Mouse (Mus musculus): ENCODE data around the gene Nrxn1. TPM values are rescaled to one million over a fixed set of nuclear protein-coding genes. Genes with fewer than 3 reads are reported as not detected.

Gene Nrxn1
- polyA plus RNA-seq, 1 experiment from 2014 or later: 25.7 TPM

DNA sequence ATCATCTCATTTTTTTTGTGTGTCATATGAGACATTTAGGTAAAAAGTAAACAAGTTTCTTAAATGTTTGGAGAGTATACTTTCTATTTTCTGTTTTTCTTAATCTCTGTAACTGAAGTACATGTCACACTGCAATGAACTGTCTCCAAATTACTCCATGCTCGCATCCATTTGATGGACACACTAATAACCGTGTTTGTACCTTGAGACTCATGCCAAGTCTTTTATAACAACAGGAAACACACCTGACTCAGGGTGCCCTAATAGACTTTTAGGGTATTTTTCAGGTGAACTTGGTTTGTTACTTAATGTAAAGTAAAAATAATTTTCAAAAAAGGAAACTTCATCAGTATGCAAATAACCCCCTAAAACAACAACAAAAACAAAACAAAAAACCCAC is 180.1 kb downstream of the Nrxn1 start:
- H3K4me2 ChIP-seq (ENCODE audit: low read depth): no peak overlapping the region
- no peaks in the 10 kb centered on the region for H3K4me1 ChIP-seq (ENCODE audit: control insufficient read depth, insufficient read depth, low read length)
- 94% methylated on average over 2 of the region's 2 CpGs for WGBS
- no peak overlapping the region for H3K27ac ChIP-seq (ENCODE audit: low read depth, low read length)
- no peak overlapping the region for H3K4me3 ChIP-seq (ENCODE audit: low read depth, low read length)
- no peak for DNase-seq (ENCODE audit: low spot score)
- no peak for ATAC-seq (ENCODE audit: insufficient read depth, low FRiP score, low TSS enrichment)
- H3K36me3 ChIP-seq (ENCODE audit: control insufficient read depth, insufficient read depth, low read length): no peaks in the 10 kb centered on the region
- H3K27me3 ChIP-seq (ENCODE audit: control insufficient read depth, insufficient read depth, low read length): no peaks in the 10 kb centered on the region
- no peaks in the 10 kb centered on the region for H3K9me3 ChIP-seq (ENCODE audit: control insufficient read depth, low read length)
- no peak overlapping the region for H3K9ac ChIP-seq (ENCODE audit: low read length)

- Histone ChIP-seq H3K4me1 (ENCODE audit: control insufficient read depth, insufficient read depth, low read length) (no peaks in the 10 kb centered on the region), H3K9me3 (ENCODE audit: control insufficient read depth, low read length) (no peaks in the 10 kb centered on the region), H3K27ac (ENCODE audit: low read depth, low read length) (no peak overlapping the region), H3K9ac (ENCODE audit: low read length) (no peak overlapping the region), H3K27me3 (ENCODE audit: control insufficient read depth, insufficient read depth, low read length) (no peaks in the 10 kb centered on the region), H3K4me2 (ENCODE audit: low read depth) (no peak overlapping the region), H3K36me3 (ENCODE audit: control insufficient read depth, insufficient read depth, low read length) (no peaks in the 10 kb centered on the region), H3K4me3 (ENCODE audit: low read depth, low read length) (no peak overlapping the region)
- DNase-seq (ENCODE audit: low spot score) (no peak), ATAC-seq (ENCODE audit: insufficient read depth, low FRiP score, low TSS enrichment) (no peak)
Observed at GRCm38 (mm10) chr17:90912341-90912740, 180.5 kb downstream of the Nrxn1 start.

DNA sequence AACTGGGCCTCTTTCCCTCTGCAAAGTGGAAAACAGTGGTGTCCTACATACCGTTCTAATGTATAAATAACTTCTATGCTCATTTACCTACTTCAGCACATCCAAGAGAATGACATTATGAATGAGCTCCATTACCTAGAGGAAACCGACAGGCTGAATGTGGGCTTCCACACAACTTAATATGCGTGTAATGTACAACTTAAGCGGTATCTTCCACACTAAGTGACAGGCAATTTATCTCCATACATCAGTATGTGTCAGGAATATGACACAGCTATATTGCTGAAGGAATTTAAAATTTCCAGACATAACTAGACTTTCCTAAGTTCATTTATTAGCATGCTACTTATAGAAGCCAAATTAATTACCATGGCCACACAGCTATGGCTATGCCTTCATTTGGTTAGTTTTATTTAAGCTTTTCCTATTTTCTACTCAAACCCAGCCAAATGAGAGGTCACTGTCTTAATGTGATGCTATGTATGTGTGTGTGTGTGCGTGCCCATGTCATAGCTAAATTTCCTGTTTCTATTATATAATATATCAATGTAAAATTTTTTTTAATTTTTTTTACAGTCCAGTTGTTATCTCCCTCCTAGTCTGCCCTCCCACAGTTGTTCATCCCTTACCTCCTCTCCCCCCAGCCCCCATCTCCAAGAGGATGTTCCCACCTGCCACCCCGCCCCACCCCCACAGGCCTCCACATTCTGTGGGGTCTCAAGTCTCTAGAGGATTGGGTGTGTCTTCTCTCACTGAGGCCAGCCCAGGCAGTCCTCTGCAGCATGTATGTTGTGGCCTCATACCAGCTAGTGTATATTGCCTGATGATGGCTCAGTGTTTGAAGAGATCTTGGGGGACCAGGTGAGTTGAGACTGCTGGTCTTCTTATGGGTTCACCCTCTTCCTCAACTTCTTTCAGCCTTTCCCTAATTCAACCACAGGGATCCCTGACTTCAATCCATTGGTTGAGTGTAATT is 186.5 kb downstream of the Nrxn1 start:
- WGBS: 87% methylated on average over 6 of the region's 6 CpGs
- Histone ChIP-seq H3K27me3 (ENCODE audit: control insufficient read depth, insufficient read depth, low read length) (no peaks in the 10 kb centered on the region), H3K4me2 (ENCODE audit: low read depth) (no peak overlapping the region), H3K9ac (ENCODE audit: low read length) (no peak overlapping the region), H3K9me3 (ENCODE audit: control insufficient read depth, low read length) (no peaks in the 10 kb centered on the region), H3K4me1 (ENCODE audit: control insufficient read depth, insufficient read depth, low read length) (no peaks in the 10 kb centered on the region), H3K4me3 (ENCODE audit: low read depth, low read length) (no peak overlapping the region), H3K27ac (ENCODE audit: low read depth, low read length) (no peak overlapping the region), H3K36me3 (ENCODE audit: control insufficient read depth, insufficient read depth, low read length) (no peaks in the 10 kb centered on the region)
- DNase-seq (ENCODE audit: low spot score): no peak
- ATAC-seq (ENCODE audit: insufficient read depth, low FRiP score, low TSS enrichment): no peak

GRCm38 (mm10) chr17:90905143-90905542 is 187.7 kb downstream of the Nrxn1 start:
- H3K36me3 ChIP-seq (ENCODE audit: control insufficient read depth, insufficient read depth, low read length): no peaks in the 10 kb centered on the region
- H3K4me2 ChIP-seq (ENCODE audit: low read depth): no peak overlapping the region
- H3K9me3 ChIP-seq (ENCODE audit: control insufficient read depth, low read length): no peaks in the 10 kb centered on the region
- no peaks in the 10 kb centered on the region for H3K4me1 ChIP-seq (ENCODE audit: control insufficient read depth, insufficient read depth, low read length)
- no peak for DNase-seq (ENCODE audit: low spot score)
- no peak overlapping the region for H3K4me3 ChIP-seq (ENCODE audit: low read depth, low read length)
- no peak overlapping the region for H3K27ac ChIP-seq (ENCODE audit: low read depth, low read length)
- no peak overlapping the region for H3K9ac ChIP-seq (ENCODE audit: low read length)
- H3K27me3 ChIP-seq (ENCODE audit: control insufficient read depth, insufficient read depth, low read length): no peaks in the 10 kb centered on the region
- ATAC-seq (ENCODE audit: insufficient read depth, low FRiP score, low TSS enrichment): no peak
- WGBS: 82% methylated on average over 5 of the region's 5 CpGs

DNA sequence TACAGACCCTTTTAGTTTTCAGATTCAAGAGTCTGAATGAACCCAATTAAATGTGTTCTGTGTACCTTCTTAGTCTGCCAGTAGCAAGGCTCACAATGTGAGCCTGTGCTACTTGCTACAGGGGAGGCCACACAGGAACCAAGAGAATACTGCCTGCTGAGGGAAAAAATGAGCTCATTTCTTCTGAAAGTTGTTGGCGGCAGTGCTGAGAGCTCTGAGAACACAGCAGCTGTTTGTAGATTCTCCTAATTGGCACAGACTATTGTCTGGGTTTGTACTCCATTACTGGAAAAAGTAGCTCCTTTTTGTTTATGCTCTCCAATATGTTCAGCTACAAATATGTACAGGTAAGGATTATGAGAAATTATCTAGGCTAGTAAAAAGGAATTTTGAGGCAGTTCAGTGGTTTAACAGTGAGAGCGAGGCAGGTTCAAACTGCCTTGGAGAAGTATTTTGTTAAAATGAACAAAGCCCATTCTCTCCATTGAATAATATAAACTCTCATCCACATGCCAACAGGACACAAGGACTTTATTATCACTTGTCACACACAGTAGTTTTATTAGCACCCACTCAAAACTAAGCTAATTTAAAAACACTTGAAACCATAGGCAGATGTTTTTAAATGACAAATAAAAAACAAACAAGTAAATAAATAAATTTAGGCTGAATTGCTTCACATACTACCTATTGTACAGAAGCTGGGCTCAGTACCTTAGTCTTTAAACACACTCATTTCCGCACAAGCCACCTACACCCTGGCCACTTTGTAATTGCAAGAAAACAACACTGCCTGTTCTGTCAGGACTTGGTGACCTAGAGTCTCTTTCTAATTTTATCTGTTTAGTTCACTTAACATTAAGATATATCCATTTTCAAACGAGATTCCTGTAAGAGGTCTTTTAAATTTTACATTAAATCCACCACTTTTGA is 200.3 kb downstream of the Nrxn1 start:
- Histone ChIP-seq H3K4me3 (ENCODE audit: low read depth, low read length) (no peak overlapping the region), H3K4me2 (ENCODE audit: low read depth) (no peak overlapping the region), H3K4me1 (ENCODE audit: control insufficient read depth, insufficient read depth, low read length) (no peaks in the 10 kb centered on the region), H3K9me3 (ENCODE audit: control insufficient read depth, low read length) (no peaks in the 10 kb centered on the region), H3K9ac (ENCODE audit: low read length) (no peak overlapping the region), H3K27me3 (ENCODE audit: control insufficient read depth, insufficient read depth, low read length) (no peaks in the 10 kb centered on the region), H3K27ac (ENCODE audit: low read depth, low read length) (no peak overlapping the region), H3K36me3 (ENCODE audit: control insufficient read depth, insufficient read depth, low read length) (no peaks in the 10 kb centered on the region)
- DNase-seq (ENCODE audit: low spot score): peak; percentile 22
- 58% methylated on average over 4 of the region's 4 CpGs for WGBS
- peak; percentile 31; the same call in 1 of the 2 replicates for ATAC-seq (ENCODE audit: insufficient read depth, low FRiP score, low TSS enrichment)

DNA sequence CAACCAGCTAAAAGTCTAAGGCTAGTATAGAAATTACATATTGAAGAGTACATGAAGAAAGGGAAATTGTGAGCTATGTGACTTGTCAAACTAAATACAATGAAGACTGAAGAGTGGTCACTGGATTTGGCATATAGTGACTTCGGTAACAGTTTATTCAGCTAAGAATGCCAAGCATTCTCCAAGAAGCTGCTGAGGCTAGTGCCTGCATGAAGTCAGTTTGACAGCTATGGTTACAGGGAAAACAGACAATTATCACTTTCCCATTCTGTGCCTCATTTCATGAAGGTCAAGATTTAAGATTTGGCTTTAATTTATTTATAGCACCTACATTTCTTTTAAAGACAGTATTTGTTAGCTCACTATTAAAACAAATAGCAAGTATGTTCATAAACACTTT is 201.2 kb downstream of the Nrxn1 start:
- Histone ChIP-seq H3K4me1 (ENCODE audit: control insufficient read depth, insufficient read depth, low read length) (no peaks in the 10 kb centered on the region), H3K36me3 (ENCODE audit: control insufficient read depth, insufficient read depth, low read length) (no peaks in the 10 kb centered on the region), H3K27ac (ENCODE audit: low read depth, low read length) (no peak overlapping the region), H3K4me2 (ENCODE audit: low read depth) (no peak overlapping the region), H3K9me3 (ENCODE audit: control insufficient read depth, low read length) (no peaks in the 10 kb centered on the region), H3K4me3 (ENCODE audit: low read depth, low read length) (no peak overlapping the region), H3K27me3 (ENCODE audit: control insufficient read depth, insufficient read depth, low read length) (no peaks in the 10 kb centered on the region), H3K9ac (ENCODE audit: low read length) (no peak overlapping the region)
- ATAC-seq (ENCODE audit: insufficient read depth, low FRiP score, low TSS enrichment): no peak
- 72% methylated on average over 1 of the region's 1 CpGs for WGBS
- no peak for DNase-seq (ENCODE audit: low spot score)

- H3K27me3 ChIP-seq (ENCODE audit: control insufficient read depth, insufficient read depth, low read length): no peaks in the 10 kb centered on the region
- H3K4me2 ChIP-seq (ENCODE audit: low read depth): no peak overlapping the region
- H3K9ac ChIP-seq (ENCODE audit: low read length): no peak overlapping the region
- H3K9me3 ChIP-seq (ENCODE audit: control insufficient read depth, low read length): no peaks in the 10 kb centered on the region
- 54% methylated on average over 2 of the region's 2 CpGs for WGBS
- H3K4me1 ChIP-seq (ENCODE audit: control insufficient read depth, insufficient read depth, low read length): 0 out of 2 replicates have a peak, but pooled peaks cover 3% of the 10 kb centered on the region
- H3K4me3 ChIP-seq (ENCODE audit: low read depth, low read length): no peak overlapping the region
- no peak for ATAC-seq (ENCODE audit: insufficient read depth, low FRiP score, low TSS enrichment)
- H3K27ac ChIP-seq (ENCODE audit: low read depth, low read length): no peak overlapping the region
- no peaks in the 10 kb centered on the region for H3K36me3 ChIP-seq (ENCODE audit: control insufficient read depth, insufficient read depth, low read length)
- no peak for DNase-seq (ENCODE audit: low spot score)
Observed at GRCm38 (mm10) chr17:90857225-90857624, 235.6 kb downstream of the Nrxn1 start.

DNA sequence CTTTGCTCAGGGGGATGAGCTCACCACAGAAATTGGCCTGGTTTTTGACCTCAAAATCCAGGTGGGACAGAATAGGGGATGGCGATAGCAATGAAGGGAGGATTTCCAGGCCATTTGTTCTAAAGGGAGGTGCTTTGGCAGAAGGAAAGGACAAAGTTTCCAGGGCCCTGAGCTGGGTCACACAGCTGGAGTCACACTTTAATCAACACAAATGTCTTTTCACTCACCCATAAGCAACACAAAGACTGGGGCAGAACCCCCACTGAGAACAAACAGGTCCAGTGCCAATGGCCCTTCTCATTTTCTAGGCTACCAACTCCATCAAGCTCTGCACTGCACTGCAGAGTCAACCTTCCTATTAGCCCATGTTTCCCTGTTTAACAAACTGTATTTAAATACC is 249.0 kb downstream of the Nrxn1 start:
- 4% methylated on average over 1 of the region's 1 CpGs for WGBS
- ATAC-seq (ENCODE audit: insufficient read depth, low FRiP score, low TSS enrichment) (no peak), DNase-seq (ENCODE audit: low spot score) (no peak)
- no peak overlapping the region for H3K9ac ChIP-seq (ENCODE audit: low read length)
- H3K27me3 ChIP-seq (ENCODE audit: control insufficient read depth, insufficient read depth, low read length): no peaks in the 10 kb centered on the region
- no peaks in the 10 kb centered on the region for H3K4me1 ChIP-seq (ENCODE audit: control insufficient read depth, insufficient read depth, low read length)
- no peaks in the 10 kb centered on the region for H3K36me3 ChIP-seq (ENCODE audit: control insufficient read depth, insufficient read depth, low read length)
- H3K27ac ChIP-seq (ENCODE audit: low read depth, low read length): no peak overlapping the region
- H3K4me3 ChIP-seq (ENCODE audit: low read depth, low read length): no peak overlapping the region
- H3K9me3 ChIP-seq (ENCODE audit: control insufficient read depth, low read length): no peaks in the 10 kb centered on the region
- no peak overlapping the region for H3K4me2 ChIP-seq (ENCODE audit: low read depth)

All from neural tube, embryonic 11.5 days (tissue).